Mouse (Mus musculus) megakaryocyte-erythroid progenitor cell, adult 5-6 weeks (primary cell): ENCODE data around the gene Adprm. TPM values are rescaled to one million over a fixed set of nuclear protein-coding genes. Genes with fewer than 3 reads are reported as not detected.

ENCODE experiments used
- ATAC-seq: replicated peaks from 2 replicates; pipeline ENCODE4 v1.8.0; 2016; ENCODE audit warnings: mild to moderate bottlenecking, inconsistent platforms; ENCODE audit not compliant: severe bottlenecking, poor library complexity, low FRiP score, low TSS enrichment
- total RNA-seq, 2 experiments: library from RNA; stranded (forward) in 1 of 2; stranded (reverse) in 1 of 2; fragments of 200-1000, 215-1000 nt in 1 of 2; fragments of >200 nt in 1 of 2; fragmentation: Nextera tagmentation in 1 of 2; gene quantifications; 2 replicates each; pipeline ENCODE4 v1.2.3; 2014 to 2017

Gene Adprm
- total RNA-seq, 2 experiments from 2014 or later = 11.0 to 17.2 TPM

DNA sequence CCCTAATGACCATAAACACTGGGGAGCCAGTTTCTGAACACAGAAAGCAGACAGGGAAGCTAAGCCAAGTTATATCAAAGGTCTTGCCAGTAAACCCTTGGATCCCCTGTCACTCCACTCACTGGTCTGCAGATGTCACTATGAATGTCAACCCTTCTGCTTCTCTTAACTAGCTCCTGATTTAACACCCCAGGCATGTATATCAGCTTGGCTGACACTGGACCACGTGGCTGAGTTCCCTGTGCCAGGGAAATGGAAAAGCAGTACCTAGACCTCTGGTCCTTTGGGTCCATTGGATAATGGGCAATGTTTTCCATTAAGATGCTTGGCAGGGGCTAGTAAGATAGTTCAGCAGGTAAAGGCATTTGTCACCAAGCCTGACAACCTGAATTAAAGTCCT is 58.7 kb downstream of the Adprm start:
- no peak for ATAC-seq

DNA sequence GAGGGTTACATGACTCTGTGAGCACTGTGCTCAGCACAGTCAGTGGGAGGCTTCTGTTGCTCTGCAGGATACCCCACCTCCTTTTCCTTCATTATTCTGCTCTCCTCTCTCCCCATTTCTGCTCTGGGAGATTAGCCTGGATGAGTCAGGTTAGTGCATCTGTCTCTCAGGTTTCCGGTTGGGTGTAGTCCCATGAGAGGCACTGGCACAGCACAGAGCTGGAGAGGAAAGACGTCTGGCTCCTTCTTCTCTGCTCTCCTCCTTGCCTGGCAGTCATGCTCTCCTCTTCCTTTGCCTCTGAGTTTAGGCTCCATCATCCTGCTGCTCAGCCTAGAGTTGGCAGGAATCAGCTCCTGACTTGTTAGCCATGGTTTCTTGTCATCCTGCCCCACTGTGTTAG is 60.2 kb downstream of the Adprm start:
- ATAC-seq = no peak

Other genes starting within 250 kb of the Adprm start
- not detected in 2 replicates for gene Pirt, start 140.6 kb downstream of the Adprm start, total RNA-seq (2014; fragmentation: Nextera tagmentation)
- not detected in 2 replicates for gene Pirt, start 140.6 kb downstream of the Adprm start, total RNA-seq (2017)
- gene Tmem238l, start 96.0 kb downstream of the Adprm start, total RNA-seq (2014; fragmentation: Nextera tagmentation) = not detected in 2 replicates
- gene Tmem238l, start 96.0 kb downstream of the Adprm start, total RNA-seq (2017) = not detected in 2 replicates
- 1.0 TPM in 1 of 2 replicates, not detected in the other for gene Tmem220, start 27.4 kb downstream of the Adprm start, total RNA-seq (2014; fragmentation: Nextera tagmentation)
- gene Tmem220, start 27.4 kb downstream of the Adprm start, total RNA-seq (2017) = 1.1 TPM in 1 of 2 replicates, not detected in the other
- gene Sco1, start 76 bp upstream of the Adprm start, total RNA-seq (2014; fragmentation: Nextera tagmentation) = 5.1 and 11.9 TPM in 2 replicates
- 27.2 and 30.7 TPM in 2 replicates for gene Sco1, start 76 bp upstream of the Adprm start, total RNA-seq (2017)
- not detected in 2 replicates for gene Myh3, start 25.7 kb upstream of the Adprm start, total RNA-seq (2014; fragmentation: Nextera tagmentation)
- not detected in 2 replicates for gene Myh3, start 25.7 kb upstream of the Adprm start, total RNA-seq (2017)
- not detected in 2 replicates for gene Myh2, start 118.4 kb upstream of the Adprm start, total RNA-seq (2014; fragmentation: Nextera tagmentation)
- gene Myh2, start 118.4 kb upstream of the Adprm start, total RNA-seq (2017) = not detected in 2 replicates
- gene Myh1, start 147.5 kb upstream of the Adprm start, total RNA-seq (2014; fragmentation: Nextera tagmentation) = not detected in 2 replicates
- gene Myh1, start 147.5 kb upstream of the Adprm start, total RNA-seq (2017) = not detected in 2 replicates
- not detected in 2 replicates for gene Myh4, start 185.4 kb upstream of the Adprm start, total RNA-seq (2014; fragmentation: Nextera tagmentation)
- gene Myh4, start 185.4 kb upstream of the Adprm start, total RNA-seq (2017) = not detected in 2 replicates
- not detected in 2 replicates for gene Myh8, start 224.5 kb upstream of the Adprm start, total RNA-seq (2014; fragmentation: Nextera tagmentation)
- not detected in 2 replicates for gene Myh8, start 224.5 kb upstream of the Adprm start, total RNA-seq (2017)